Mouse (Mus musculus) neural tube, embryonic 13.5 days (tissue): ENCODE measurements around the gene Adcyap1r1. TPM values are rescaled to one million over a fixed set of nuclear protein-coding genes. Genes with fewer than 3 reads are reported as not detected.

Experiments used
- ATAC-seq: fragments of 200-750 bp; cut with Nextera tagmentation; 2 replicates; pipeline ENCODE4 v1.8.0; 2017; ENCODE audit warnings: low read depth, mild to moderate bottlenecking, moderate TSS enrichment, moderate library complexity
- H3K27ac ChIP-seq: fragments of 300-500 bp; sonication (generic); replicated peaks from 2 replicates; pipeline ENCODE4 v1.5.1; 2015; ENCODE audit warnings: moderate library complexity, mild to moderate bottlenecking, inconsistent platforms
- H3K27me3 ChIP-seq: fragments of 300-500 bp; sonication (generic); 2 replicates; pipeline ENCODE4 v1.6.1; 2015; ENCODE audit warnings: mild to moderate bottlenecking, inconsistent platforms
- H3K36me3 ChIP-seq: fragments of 300-500 bp; sonication (generic); 2 replicates; pipeline ENCODE4 v1.6.1; 2015; ENCODE audit warnings: mild to moderate bottlenecking, inconsistent platforms
- H3K4me1 ChIP-seq: fragments of 300-500 bp; sonication (generic); replicated peaks from 2 replicates; pipeline ENCODE4 v1.6.1; 2015; ENCODE audit warnings: inconsistent platforms
- H3K4me2 ChIP-seq: fragments of 300-500 bp; sonication (generic); 2 replicates; pipeline ENCODE4 v1.6.1; 2015; ENCODE audit warnings: inconsistent platforms, mild to moderate bottlenecking, moderate library complexity
- H3K4me3 ChIP-seq: fragments of 300-500 bp; sonication (generic); 2 replicates; pipeline ENCODE4 v1.5.1; 2015; ENCODE audit warnings: mild to moderate bottlenecking, inconsistent platforms
- H3K9ac ChIP-seq: fragments of 300-500 bp; sonication (generic); 2 replicates; pipeline ENCODE4 v1.6.1; 2015; ENCODE audit warnings: moderate library complexity, mild to moderate bottlenecking, inconsistent platforms
- H3K9me3 ChIP-seq: fragments of 300-500 bp; sonication (generic); 2 replicates; pipeline ENCODE4 v1.6.1; 2016; ENCODE audit warnings: inconsistent platforms
- WGBS: fragments of 180-500 bp; shearing (Covaris S2); methylation state at CpG from one replicate; pipeline ENCODE4 v1.1.7; 2015; 5-methylcytosine and 5-hydroxymethylcytosine counted together
- polyA plus RNA-seq: library from polyadenylated mRNA; unstranded; fragments of >200 nt; fragmentation: Nextera tagmentation; extraction: Ambion mirVana; gene quantifications from 2 replicates; pipeline ENCODE4 v1.2.1, GENCODE M21; 2015

Adcyap1r1 gene
- polyA plus RNA-seq, 1 experiment from 2014 or later = 43.9 TPM

- Histone ChIP-seq H3K36me3 (no peaks in the 10 kb centered on the region), H3K4me2 (no peak overlapping the region), H3K4me1 (peaks cover 33% of the 10 kb centered on the region), H3K9ac (no peak overlapping the region), H3K4me3 (no peak overlapping the region), H3K9me3 (no peaks in the 10 kb centered on the region), H3K27me3 (no peaks in the 10 kb centered on the region), H3K27ac (no peak overlapping the region)
- no peak for ATAC-seq
Measured at GRCm38 (mm10) chr6:55432121-55432520, 19.7 kb upstream of the Adcyap1r1 start.

DNA sequence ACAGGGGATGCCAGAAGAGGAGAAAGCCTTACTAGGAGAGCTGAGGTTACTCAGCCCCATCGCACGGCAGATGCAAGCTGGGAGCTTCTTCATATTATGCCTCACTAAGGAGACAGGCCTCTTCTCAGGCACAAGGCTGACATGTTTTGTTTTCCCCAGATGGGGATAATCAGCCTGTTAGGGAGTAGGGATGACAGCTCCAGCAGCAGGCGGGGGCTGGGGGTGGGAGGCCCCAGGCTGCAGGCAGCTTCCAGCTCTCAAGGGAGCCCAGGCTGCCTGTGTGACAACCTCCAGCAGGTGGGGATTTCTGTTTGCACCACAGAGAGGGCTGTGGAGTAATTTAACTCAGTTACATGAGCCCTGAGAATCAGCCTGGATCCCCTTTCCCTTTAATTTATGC, 17.4 kb upstream of the Adcyap1r1 start:
- WGBS = 19% methylated on average over 3 of the region's 3 CpGs
- ATAC-seq = peak; percentile 64
- no peaks in the 10 kb centered on the region for H3K36me3 ChIP-seq
- peaks cover 38% of the 10 kb centered on the region for H3K4me1 ChIP-seq
- no peaks in the 10 kb centered on the region for H3K27me3 ChIP-seq
- no peak overlapping the region for H3K4me3 ChIP-seq
- peak overlapping the region; percentile 31; the same call in 1 of the 2 replicates for H3K9ac ChIP-seq
- no peak overlapping the region for H3K4me2 ChIP-seq
- no peaks in the 10 kb centered on the region for H3K9me3 ChIP-seq
- peak overlapping the region; percentile 64 for H3K27ac ChIP-seq

- H3K9me3 ChIP-seq = no peaks in the 10 kb centered on the region
- H3K4me1 ChIP-seq = peaks cover 38% of the 10 kb centered on the region
- H3K27ac ChIP-seq = peak overlapping the region; percentile 64
- H3K36me3 ChIP-seq = no peaks in the 10 kb centered on the region
- H3K9ac ChIP-seq = no peak overlapping the region
- no peaks in the 10 kb centered on the region for H3K27me3 ChIP-seq
- 34% methylated on average over 8 of the region's 8 CpGs for WGBS
- H3K4me3 ChIP-seq = no peak overlapping the region
- peak; percentile 88 for ATAC-seq
- no peak overlapping the region for H3K4me2 ChIP-seq
Measured at GRCm38 (mm10) chr6:55435266-55436159, 16.3 kb upstream of the Adcyap1r1 start.

DNA sequence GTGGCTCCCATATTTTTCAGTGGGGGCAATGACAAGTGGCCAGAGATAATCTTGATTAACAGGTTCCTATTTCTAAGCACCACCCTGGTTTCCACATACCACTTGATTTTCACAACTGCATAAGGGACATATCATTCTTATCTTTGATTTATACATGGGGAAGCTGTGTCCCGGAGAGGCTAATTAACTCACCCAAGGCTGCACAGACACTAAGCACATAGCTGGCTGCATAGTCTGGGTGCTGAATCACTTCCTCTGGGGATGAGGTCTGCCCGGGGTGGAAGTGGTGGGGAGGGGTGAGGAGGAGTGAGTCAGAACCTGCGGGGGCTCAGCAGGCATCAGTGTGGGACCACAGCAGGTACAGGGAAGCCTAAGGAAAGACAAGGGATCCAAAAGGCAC, 13.9 kb upstream of the Adcyap1r1 start:
- H3K27me3 ChIP-seq = no peaks in the 10 kb centered on the region
- no peaks in the 10 kb centered on the region for H3K36me3 ChIP-seq
- 50% methylated on average over 3 of the region's 3 CpGs for WGBS
- H3K4me3 ChIP-seq = no peak overlapping the region
- peaks cover 38% of the 10 kb centered on the region for H3K4me1 ChIP-seq
- ATAC-seq = no peak
- no peak overlapping the region for H3K27ac ChIP-seq
- no peak overlapping the region for H3K9ac ChIP-seq
- H3K4me2 ChIP-seq = no peak overlapping the region
- H3K9me3 ChIP-seq = no peaks in the 10 kb centered on the region

DNA sequence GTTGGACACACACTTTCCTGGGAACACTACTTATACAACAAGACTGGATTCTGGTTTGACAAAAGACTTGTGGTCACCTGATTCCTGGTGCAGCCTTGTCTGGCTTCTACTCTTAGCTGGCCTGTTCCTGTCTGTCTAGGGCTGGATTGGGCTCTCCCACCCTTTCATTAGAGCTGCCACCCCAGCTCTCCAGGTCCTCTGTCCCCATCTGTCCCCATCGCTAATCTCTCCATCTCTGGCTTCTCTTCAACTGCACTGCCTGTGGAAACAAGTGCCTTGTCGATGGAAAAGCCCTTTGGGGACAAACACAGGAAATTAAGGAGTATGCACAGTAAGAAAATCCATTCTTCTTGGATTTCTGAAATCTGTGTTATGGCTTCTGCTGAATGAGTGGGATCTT, 12.9 kb upstream of the Adcyap1r1 start:
- Histone ChIP-seq H3K4me3 (no peak overlapping the region), H3K27ac (no peak overlapping the region), H3K9ac (no peak overlapping the region), H3K4me1 (peaks cover 44% of the 10 kb centered on the region), H3K9me3 (no peaks in the 10 kb centered on the region), H3K4me2 (no peak overlapping the region), H3K36me3 (no peaks in the 10 kb centered on the region), H3K27me3 (no peaks in the 10 kb centered on the region)
- 71% methylated on average over 2 of the region's 2 CpGs for WGBS
- ATAC-seq = no peak

DNA sequence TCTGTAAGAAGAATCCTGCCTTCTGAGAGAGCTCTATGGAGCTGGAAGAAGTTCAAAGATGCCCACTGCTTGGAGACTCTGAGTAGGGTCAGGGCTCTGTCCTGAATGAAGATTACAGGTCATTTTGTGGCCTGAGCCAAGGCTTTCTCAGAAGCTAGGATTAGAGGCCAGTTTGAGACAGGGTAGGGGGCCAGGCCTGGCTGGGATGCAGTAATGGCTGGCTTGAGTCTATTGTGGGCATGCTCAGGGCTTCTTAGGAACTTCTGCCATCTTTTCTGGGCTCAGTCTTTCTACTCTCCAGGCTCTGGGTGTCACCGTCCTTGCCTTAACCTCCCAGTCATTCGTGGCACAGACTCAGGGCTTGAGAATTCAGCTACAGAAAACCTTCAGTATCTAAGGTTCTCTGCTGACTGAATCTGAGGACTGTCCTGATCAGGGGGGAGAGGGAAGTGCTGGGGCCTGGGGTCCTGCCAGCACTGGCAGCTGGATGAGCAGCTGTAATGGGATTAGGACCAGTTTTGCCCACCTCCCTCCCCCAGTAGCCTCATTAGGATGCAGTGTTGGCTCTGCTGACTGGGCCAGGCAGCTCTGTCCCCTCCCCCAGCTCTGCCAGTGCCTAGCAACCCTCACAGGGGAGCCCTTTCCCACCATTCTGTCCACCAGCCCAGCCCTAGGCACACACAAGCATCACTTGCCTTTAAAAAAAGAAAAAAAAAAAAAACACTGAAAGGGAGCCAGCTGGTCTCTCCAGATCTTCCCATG, 7.7 kb upstream of the Adcyap1r1 start:
- H3K4me3 ChIP-seq = no peak overlapping the region
- H3K4me2 ChIP-seq = no peak overlapping the region
- no peaks in the 10 kb centered on the region for H3K9me3 ChIP-seq
- H3K27me3 ChIP-seq = no peaks in the 10 kb centered on the region
- no peaks in the 10 kb centered on the region for H3K36me3 ChIP-seq
- ATAC-seq = peak; percentile 95
- peaks cover 39% of the 10 kb centered on the region for H3K4me1 ChIP-seq
- peak overlapping the region; percentile 90 for H3K27ac ChIP-seq
- WGBS = 13% methylated on average over 2 of the region's 2 CpGs
- H3K9ac ChIP-seq = no peak overlapping the region

- Histone ChIP-seq H3K9ac (no peak overlapping the region), H3K9me3 (no peaks in the 10 kb centered on the region), H3K27me3 (peaks cover under 1% of the 10 kb centered on the region; the same call in 1 of the 2 replicates), H3K4me2 (no peak overlapping the region), H3K36me3 (no peaks in the 10 kb centered on the region), H3K4me1 (peaks cover 45% of the 10 kb centered on the region), H3K27ac (peak overlapping the region; percentile 90), H3K4me3 (no peak overlapping the region)
- WGBS = 35% methylated on average over 4 of the region's 4 CpGs
- peak; percentile 15; the same call in 1 of the 2 replicates for ATAC-seq
Measured at GRCm38 (mm10) chr6:55444721-55445120, 7.1 kb upstream of the Adcyap1r1 start.

DNA sequence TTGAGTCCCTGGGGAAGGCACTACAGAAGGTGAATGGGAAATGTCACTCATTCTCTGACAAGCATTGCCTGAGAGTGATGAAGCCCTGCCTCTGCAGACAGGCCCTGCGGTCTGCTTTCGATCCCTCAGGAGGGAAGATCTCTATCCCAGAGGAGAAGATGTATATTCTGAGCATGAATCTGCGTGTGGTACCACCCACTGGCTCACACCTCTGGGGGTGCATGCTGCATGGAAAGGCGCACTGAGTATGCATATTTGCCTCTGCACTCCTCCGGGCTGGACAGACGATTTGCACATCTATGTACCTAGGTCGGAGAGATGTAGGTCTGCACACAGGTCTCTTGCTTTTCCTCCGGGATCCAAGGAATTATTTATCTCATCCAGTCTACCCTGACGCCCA, 3.6 kb upstream of the Adcyap1r1 start:
- H3K4me3 ChIP-seq = no peak overlapping the region
- ATAC-seq = no peak
- 84% methylated on average over 9 of the region's 9 CpGs for WGBS
- no peak overlapping the region for H3K9ac ChIP-seq
- no peak overlapping the region for H3K4me2 ChIP-seq
- H3K9me3 ChIP-seq = no peaks in the 10 kb centered on the region
- peaks cover 10% of the 10 kb centered on the region; the same call in 1 of the 2 replicates for H3K27me3 ChIP-seq
- peaks cover 62% of the 10 kb centered on the region for H3K4me1 ChIP-seq
- no peak overlapping the region for H3K27ac ChIP-seq
- no peaks in the 10 kb centered on the region for H3K36me3 ChIP-seq

DNA sequence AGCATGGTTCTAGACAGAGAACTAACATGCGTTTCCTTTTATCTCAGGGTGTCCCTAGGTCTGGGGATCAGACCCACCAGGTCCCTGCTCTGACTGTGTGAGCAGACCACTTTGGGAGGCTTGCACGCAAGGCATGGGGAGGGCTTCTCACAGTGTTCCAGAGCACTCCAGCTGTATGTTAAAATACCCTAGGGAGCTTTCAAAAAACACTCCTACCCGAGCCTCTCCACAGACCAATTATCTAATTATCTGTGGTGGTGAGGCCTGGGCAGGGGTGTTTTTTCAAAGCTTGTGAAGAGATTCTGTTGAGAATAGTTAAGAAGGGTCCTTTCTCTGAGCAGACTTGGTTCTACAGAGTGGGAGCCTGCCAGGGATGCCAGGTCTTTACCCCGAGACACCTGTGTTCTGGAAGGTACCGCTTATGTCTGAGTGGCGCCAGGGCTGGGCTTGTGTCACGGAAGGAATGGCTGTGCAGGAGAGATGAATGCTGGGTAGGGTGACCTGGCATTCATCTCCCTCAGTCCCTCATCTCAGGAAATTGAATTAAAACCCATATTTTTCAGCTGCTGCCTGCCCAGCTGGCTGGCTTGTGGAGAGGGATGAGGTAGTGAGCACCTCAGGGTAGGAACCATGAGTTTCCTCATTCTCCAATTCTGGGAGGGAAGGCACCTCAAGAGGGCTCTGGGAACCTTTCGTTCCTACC, 2.7 kb upstream of the Adcyap1r1 start:
- Histone ChIP-seq H3K9me3 (no peaks in the 10 kb centered on the region), H3K4me3 (no peak overlapping the region), H3K27me3 (peaks cover 14% of the 10 kb centered on the region), H3K9ac (no peak overlapping the region), H3K36me3 (no peaks in the 10 kb centered on the region), H3K27ac (no peak overlapping the region), H3K4me2 (no peak overlapping the region), H3K4me1 (peaks cover 62% of the 10 kb centered on the region)
- 66% methylated on average over 8 of the region's 8 CpGs for WGBS
- no peak for ATAC-seq

- WGBS = 0% methylated on average over 24 of the region's 24 CpGs
- H3K36me3 ChIP-seq = no peaks in the 10 kb centered on the region
- H3K9ac ChIP-seq = peak overlapping the region; percentile 93
- H3K27ac ChIP-seq = peak overlapping the region; percentile 90
- no peak; the same call in 1 of the 2 replicates for ATAC-seq
- H3K27me3 ChIP-seq = peaks cover 14% of the 10 kb centered on the region
- no peaks in the 10 kb centered on the region for H3K9me3 ChIP-seq
- H3K4me3 ChIP-seq = peak overlapping the region; percentile 81
- H3K4me1 ChIP-seq = peaks cover 79% of the 10 kb centered on the region
- H3K4me2 ChIP-seq = peak overlapping the region; percentile 85
Measured at GRCm38 (mm10) chr6:55452381-55452780, 603 bp downstream of the Adcyap1r1 start.

DNA sequence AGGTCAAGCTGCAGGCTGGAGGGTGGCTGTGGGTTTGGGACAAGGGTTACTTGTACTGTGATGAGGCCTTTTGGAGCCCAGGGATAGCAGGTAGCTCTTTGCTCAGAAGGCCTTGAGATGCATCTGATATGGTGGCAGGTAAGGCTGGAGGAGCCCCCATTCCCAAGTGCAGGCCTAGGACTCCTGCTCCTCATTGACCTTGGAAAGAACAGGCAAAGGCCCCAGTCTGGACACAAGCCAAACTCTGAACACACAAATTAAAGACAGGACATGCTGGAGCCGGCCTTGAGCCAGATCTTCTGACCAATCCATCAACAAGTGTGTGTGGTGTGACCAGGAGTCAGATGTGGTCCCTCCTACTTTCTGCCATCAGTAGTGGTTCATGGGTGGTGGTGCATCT, 1.8 kb downstream of the Adcyap1r1 start:
- peaks cover 14% of the 10 kb centered on the region for H3K27me3 ChIP-seq
- peak overlapping the region; percentile 81 for H3K4me3 ChIP-seq
- ATAC-seq = no peak
- 24% methylated on average over 1 of the region's 1 CpGs for WGBS
- H3K4me2 ChIP-seq = peak overlapping the region; percentile 85
- peak overlapping the region; percentile 90 for H3K27ac ChIP-seq
- no peaks in the 10 kb centered on the region for H3K9me3 ChIP-seq
- H3K4me1 ChIP-seq = peaks cover 82% of the 10 kb centered on the region
- no peaks in the 10 kb centered on the region for H3K36me3 ChIP-seq
- peak overlapping the region; percentile 93 for H3K9ac ChIP-seq

DNA sequence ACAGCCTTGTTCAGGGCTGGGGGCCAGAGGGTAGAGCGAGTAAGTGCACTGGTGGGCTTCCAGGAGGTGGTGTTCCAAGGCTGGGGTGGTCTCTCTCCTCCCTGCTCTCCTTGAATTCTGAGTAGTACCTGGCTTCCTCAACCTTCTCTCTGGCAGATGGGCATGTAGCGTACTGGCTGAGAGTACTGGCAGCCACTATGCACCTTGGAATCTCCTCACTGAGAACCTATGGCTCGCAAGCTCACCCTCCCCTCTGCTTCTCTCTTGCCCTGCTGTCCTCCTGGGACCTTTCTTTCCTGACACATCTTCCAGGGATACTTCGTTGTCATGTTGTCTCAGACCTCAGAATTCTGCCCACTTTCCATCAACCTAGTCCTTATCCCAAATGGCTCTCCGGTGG, 3.9 kb downstream of the Adcyap1r1 start:
- ATAC-seq = no peak
- H3K4me3 ChIP-seq = no peak overlapping the region
- WGBS = 82% methylated on average over 5 of the region's 5 CpGs

More for the DNA sequence above, 3.9 kb downstream of the Adcyap1r1 start:
- peaks cover 5% of the 10 kb centered on the region for H3K27me3 ChIP-seq
- H3K4me2 ChIP-seq = peak overlapping the region; percentile 85
- H3K36me3 ChIP-seq = peaks cover 11% of the 10 kb centered on the region; the same call in 1 of the 2 replicates
- no peak overlapping the region for H3K27ac ChIP-seq
- H3K9me3 ChIP-seq = no peaks in the 10 kb centered on the region
- H3K4me1 ChIP-seq = peaks cover 87% of the 10 kb centered on the region
- no peak overlapping the region; the same call in 1 of the 2 replicates for H3K9ac ChIP-seq
